Mouse (Mus musculus) fat pad, adult 2 months (tissue): ENCODE results near the gene Rbks.
"Not testable (repeated sequence)": the region's sequence is repeated elsewhere in the genome, so short reads cannot be mapped to it uniquely, and the experiment has no call there.

ENCODE experiments used
- DNase-seq: peaks from one replicate; pipeline ENCODE4 v3.0.0-alpha.2; 2011; ENCODE audit warnings: low read depth, low spot score; ENCODE audit errors: extremely low read depth

Rbks gene

GRCm38 (mm10) chr5:31680183-31680582 lies 17.2 kb downstream of the Rbks start:
- DNase-seq: no peak

DNA sequence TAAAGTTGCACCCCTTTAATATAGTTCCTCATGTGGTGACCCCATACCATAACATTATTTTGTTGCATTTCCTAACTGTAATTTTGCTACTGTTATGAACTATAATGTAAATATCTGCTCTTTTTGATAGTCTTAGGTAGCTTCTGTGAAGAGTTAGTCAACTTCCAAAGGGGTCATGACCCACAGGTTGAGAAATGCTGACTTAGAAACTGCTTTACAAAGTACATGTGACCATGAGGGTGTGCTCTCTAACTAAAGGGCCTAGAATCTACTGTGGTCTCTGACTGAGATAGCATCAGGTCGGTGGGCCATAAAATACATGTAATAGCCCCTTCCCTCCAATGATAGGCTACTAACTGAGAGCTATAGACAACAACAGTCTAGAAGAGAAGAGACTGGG lies 19.4 kb downstream of the Rbks start:
- DNase-seq: no peak

DNA sequence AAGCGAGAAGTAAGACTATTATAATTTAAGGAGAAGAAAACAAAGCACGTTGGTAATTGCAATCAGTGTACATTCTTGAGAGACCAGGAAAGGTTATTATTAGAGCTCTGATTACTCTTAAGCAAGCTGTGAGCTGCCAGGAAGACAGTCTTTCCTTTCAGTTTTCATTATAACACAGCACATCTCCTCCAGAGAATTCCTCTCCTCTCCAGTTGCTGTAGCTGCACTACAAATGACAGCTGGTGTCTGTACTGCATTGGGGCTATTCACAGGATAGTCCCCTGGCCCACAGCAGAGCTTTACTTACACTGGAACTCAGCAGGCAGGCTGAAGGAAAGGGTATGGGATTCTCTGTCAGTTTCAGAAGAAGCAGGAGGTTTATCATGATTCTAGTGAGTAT lies 24.0 kb downstream of the Rbks start:
- DNase-seq: no peak

- DNase-seq: no peak
Measured at GRCm38 (mm10) chr5:31671137-31671536, 26.3 kb downstream of the Rbks start.

DNA sequence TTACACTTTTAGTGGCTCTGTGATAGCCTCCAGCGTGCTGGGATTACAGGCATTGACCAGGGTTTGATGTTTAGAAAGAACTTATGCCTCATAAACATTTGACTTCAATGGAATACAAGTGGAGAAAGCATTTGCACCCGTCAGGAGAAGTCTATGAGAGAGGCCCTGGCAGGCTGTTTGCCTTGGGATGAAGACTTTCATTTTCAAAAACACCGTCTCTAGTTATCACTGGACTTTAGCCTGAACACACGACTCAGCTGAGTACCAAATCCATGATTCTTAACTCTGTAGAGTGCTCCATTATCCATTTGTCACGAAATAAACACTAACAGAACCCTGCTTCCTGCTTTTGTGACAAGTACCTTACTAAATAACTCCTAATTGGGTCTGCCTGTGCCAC lies 27.4 kb downstream of the Rbks start:
- no peak for DNase-seq

- DNase-seq: no peak
Measured at GRCm38 (mm10) chr5:31668325-31668968, 29.0 kb downstream of the Rbks start.

GRCm38 (mm10) chr5:31666176-31666575 lies 31.3 kb downstream of the Rbks start:
- DNase-seq: no peak

DNA sequence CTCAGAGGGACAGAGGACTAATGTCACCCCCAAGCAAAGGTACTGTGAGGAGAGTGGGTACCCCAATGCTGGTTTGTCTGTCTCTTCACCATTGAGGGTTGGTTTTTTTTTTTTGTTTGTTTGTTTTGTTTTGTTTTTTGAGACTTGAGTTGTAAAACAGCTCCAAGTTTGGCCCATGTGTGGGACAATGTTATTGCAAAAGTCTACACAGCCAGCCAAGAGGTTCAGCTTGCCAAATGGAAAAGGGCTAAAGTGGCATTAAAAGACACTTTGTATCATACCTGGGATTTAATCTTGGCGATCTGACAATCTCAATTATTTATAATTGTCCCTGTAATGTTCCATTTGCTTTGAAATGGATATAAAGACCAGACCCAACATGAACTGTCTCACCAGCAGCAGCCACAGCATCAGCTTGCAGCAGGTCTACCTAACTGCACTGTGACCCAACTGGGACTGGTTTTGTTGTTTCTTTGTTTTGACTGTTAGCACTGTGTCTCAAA lies 41.7 kb downstream of the Rbks start:
- peak; percentile 91 for DNase-seq

GRCm38 (mm10) chr5:31650518-31651288 lies 46.7 kb downstream of the Rbks start:
- DNase-seq: no peak

- no peak for DNase-seq
Measured at GRCm38 (mm10) chr5:31647327-31647726, 50.1 kb downstream of the Rbks start.

GRCm38 (mm10) chr5:31646574-31646973 lies 50.9 kb downstream of the Rbks start:
- no peak for DNase-seq

DNA sequence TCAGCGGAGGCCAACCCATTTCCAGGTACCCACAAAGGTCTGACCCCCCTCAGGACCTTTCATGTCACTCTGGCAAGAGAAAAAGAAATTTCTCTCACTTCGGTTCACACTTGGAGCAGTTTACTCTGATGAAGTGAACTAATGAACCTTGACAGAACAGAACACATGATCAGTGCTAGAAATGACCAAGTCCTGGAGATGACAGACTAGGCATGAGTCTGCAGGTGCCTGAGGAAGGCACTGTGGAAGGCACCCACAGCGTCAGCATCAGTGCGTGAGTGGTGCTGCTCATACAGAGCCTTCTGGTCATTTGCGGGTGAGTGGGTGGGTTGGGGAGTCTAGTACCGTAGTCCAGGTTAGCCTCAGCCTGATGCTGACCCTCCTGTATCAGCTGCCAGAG lies 51.6 kb downstream of the Rbks start:
- DNase-seq: no peak

- no peak for DNase-seq
Measured at GRCm38 (mm10) chr5:31644847-31645246, 52.6 kb downstream of the Rbks start.

DNA sequence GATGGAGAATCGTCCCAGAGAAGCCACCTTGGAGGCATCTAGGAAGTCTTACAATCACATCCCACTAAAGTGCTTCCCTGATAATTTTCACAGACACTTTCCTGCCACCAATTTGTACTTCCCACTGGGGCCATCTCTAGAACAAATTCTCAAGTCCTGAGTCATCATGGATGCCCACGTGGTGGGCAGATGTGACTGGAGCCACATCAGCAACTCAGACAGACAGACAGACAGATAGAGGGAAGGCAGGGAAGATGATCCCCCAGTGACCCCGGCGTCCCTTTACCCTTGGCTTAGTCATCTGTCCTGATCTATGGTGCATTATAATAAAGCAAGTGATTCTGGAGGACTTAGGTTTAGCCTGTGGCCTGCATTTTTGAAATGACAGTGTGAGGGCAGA lies 53.2 kb downstream of the Rbks start:
- no peak for DNase-seq

GRCm38 (mm10) chr5:31642300-31642699 lies 55.1 kb downstream of the Rbks start:
- no peak for DNase-seq

GRCm38 (mm10) chr5:31640542-31640941 lies 56.9 kb downstream of the Rbks start:
- DNase-seq: no peak

GRCm38 (mm10) chr5:31636636-31637253 lies 60.7 kb downstream of the Rbks start:
- no peak for DNase-seq

DNA sequence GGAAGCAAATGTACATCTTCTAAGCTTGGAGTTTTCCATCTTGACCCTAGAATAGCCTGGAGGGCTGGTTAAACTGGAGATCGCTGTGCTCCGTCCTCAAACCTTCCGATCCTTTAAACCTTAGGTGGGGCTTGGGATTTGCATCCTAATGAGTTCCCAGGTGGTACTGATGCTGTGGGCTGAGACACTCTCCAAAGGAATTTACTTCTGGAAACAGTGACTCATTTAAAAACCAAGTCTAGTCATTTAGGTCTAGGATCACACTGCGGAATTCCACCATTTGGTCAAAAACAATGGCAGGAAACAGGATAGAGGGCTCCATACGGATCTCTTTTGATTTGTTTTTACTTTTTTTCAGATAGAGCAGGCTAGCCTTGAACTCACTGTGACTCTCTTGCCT lies 62.7 kb downstream of the Rbks start:
- DNase-seq: no peak

DNA sequence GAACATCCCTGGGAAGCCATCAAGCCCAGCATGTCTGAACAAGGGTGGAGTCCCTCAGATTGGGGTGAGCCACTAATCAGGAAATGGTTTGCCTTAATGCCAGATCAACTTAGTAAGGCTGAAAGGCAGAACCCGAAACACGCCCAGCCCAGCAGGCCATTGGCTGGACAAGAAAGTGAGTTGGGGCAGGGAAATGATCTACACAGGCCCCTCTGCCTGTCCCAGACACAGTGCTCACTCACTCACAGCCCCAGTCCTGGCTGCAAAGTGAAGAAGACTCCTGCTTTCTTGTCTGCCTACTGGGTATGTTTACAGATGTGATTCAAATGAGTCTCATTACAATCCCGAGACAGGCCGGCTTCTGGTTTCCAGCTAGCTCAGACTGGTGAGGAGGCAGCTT lies 63.3 kb downstream of the Rbks start:
- no peak for DNase-seq

DNA sequence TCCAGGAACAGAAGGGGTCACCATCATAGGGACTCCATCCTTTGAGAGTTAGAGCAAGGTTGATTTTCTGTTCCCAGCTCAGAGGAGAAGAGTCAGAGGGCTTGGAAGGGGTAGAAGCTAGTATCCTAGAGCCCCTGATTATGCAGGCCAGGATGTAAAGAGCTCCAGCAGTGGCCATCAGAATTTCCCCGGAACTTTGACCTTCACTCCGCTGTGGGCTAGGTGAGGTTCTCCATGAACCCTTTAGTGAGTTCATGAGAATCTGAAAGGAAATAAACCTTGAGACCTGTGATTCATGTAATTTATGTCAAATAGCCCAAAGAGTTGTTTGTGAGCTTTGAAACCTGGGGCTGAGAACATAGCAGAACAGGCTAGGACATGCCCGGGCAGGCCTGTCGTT lies 66.3 kb downstream of the Rbks start:
- DNase-seq: not testable (repeated sequence)

GRCm38 (mm10) chr5:31630064-31630463 lies 67.4 kb downstream of the Rbks start:
- DNase-seq: no peak

DNA sequence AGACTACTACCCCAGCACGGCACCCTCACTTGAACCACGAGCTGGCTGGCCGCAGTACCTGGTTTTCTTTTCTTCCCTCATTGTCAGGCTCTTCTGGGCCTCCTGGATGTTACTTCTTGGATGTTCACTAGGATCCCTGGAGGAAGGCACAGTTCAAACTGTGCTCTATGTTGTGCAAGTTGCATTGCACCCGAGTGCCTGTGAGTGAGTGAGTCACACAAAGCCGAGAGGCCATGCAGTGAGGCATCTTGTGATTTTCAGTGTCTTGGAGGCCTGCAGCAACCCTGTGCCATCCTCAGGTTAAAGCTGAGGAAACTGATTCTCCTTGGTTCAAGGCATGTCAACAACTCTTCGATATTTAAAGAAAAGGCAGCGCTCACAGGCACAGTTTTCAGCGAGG lies 68.9 kb downstream of the Rbks start:
- no peak for DNase-seq
